Mouse (Mus musculus) testis, adult 2 months (tissue): ENCODE measurements at regions not wholly inside any gene's neighbourhood (a gene's known extent, or its start where the extent isn't known, plus 50 kb on each side); places are given as distances from the start of the nearest gene placed in this dataset.

Source experiments
- CTCF ChIP-seq: fragments of 200-500 bp; IDR thresholded peaks from 2 replicates; pipeline ENCODE4 v1.5.1; 2012; ENCODE audit warnings: low read depth, mild to moderate bottlenecking, inconsistent platforms, low read length, moderate library complexity; ENCODE audit not compliant: control insufficient read depth, insufficient read depth, insufficient replicate concordance
- POLR2A ChIP-seq: fragments of 200-500 bp; IDR thresholded peaks from 2 replicates; pipeline ENCODE4 v1.6.1; 2012; ENCODE audit warnings: low read depth, mild to moderate bottlenecking, inconsistent platforms, low read length, moderate library complexity; ENCODE audit not compliant: control insufficient read depth

GRCm38 (mm10) chr1:36016566-36016965, 51.6 kb upstream of the Hs6st1 start:
- TF ChIP-seq CTCF (no peak), POLR2A (no peak)
